Mouse (Mus musculus): ENCODE data around the gene Gm20671.

DNA sequence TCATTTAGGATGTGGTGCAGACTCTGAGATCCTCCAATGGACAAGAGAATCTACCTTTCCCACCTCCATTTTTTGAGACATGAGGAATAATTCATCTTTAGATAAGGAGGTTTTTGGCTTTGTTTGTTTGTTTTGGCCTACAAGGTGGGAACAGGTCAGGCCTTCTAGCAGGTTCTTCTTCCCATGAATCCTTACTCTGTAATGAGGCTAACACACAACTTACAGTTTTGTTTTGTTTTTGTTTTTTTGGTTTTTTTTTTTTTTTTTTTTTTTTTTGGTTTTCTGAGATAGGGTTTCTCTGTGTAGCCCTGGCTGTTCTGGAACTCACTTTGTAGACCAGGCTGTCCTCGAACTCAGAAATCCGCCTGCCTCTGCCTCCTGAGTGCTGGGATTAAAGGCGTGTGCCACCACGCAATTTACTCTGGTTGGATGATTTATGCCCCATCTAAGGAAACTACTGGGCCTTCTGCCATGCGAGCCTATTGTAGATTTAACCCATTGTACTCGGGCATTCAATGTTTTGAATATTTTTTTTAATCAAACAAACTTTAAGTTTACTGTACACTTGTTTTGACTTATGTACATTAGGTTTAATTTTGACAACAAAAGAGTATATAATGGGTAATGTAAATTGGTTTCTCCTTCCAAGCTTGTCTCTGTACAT lies 35.7 kb upstream of the Gm20671 start:
- TF ChIP-seq CTCF (IDR thresholded peaks at IDR 0.05; ENCODE audit: low read depth, low read length), result no peak
- no peak for TF ChIP-seq POLR2A (IDR thresholded peaks at IDR 0.05; ENCODE audit: insufficient read depth, low read length)

Measured in ES-Bruce4 (cell line).